Mouse (Mus musculus) cortical plate, adult 2 months (tissue): ENCODE results near the gene Gm8439. TPM values are rescaled to one million over a fixed set of nuclear protein-coding genes. Genes with fewer than 3 reads are reported as not detected.
"Not testable (repeated sequence)": the region's sequence is repeated elsewhere in the genome, so short reads cannot be mapped to it uniquely, and the experiment has no call there.

Source experiments
- H3K27ac ChIP-seq: fragments of 200-500 bp; 2 replicates; pipeline ENCODE4 v1.5.1; 2012; ENCODE audit warnings: low read length, control low read depth, inconsistent platforms; ENCODE audit not compliant: insufficient read depth
- H3K4me1 ChIP-seq: fragments of 200-500 bp; 2 replicates; pipeline ENCODE4 v1.6.1; 2011; ENCODE audit warnings: low read length; ENCODE audit not compliant: control insufficient read depth, insufficient read depth
- H3K4me3 ChIP-seq: fragments of 200-500 bp; 2 replicates; pipeline ENCODE4 v1.5.1; 2011; ENCODE audit warnings: mild to moderate bottlenecking, low read length, control low read depth; ENCODE audit not compliant: insufficient read depth
- CTCF ChIP-seq: fragments of 200-500 bp; IDR thresholded peaks from 2 replicates; pipeline ENCODE4 v1.5.1; 2011; ENCODE audit warnings: mild to moderate bottlenecking, control low read depth, low read length; ENCODE audit not compliant: insufficient read depth; ENCODE audit errors: extremely low read depth
- POLR2A ChIP-seq: fragments of 200-500 bp; IDR thresholded peaks from 2 replicates; pipeline ENCODE4 v1.6.1; 2011; ENCODE audit warnings: mild to moderate bottlenecking, low read length, control low read depth; ENCODE audit not compliant: insufficient read depth; ENCODE audit errors: extremely low read depth
- polyA plus RNA-seq: library from polyadenylated mRNA; depleted of rRNA; stranded (reverse); fragments of >200 nt; gene quantifications from 2 replicates; pipeline ENCODE4 v1.2.3, GENCODE M21; 2012

The Gm8439 gene
- polyA plus RNA-seq, 1 experiment = not detected

DNA sequence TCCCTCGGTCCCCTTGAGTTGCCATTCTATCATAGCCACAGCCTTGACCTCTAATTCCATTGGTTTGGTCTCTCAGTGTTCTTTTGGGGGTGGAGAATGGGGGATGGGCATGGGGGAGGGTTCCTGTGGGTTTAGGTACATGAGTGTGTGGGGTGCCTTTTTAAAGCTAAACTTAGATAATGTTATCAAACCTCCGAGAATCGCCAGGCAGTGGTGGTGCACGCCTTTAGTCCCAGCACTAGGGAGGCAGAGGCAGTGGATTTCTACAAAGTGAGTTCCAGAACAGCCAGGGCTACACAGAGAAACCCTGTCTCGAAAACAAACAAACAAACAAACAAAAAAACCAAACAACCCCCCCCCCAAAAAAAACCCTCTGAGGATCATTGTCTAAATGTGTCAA, 7.7 kb upstream of the Gm8439 start:
- H3K4me3 ChIP-seq = no peak overlapping the region
- no peaks in the 10 kb centered on the region for H3K4me1 ChIP-seq
- H3K27ac ChIP-seq = no peak overlapping the region
- TF ChIP-seq POLR2A (no peak), CTCF (no peak)

DNA sequence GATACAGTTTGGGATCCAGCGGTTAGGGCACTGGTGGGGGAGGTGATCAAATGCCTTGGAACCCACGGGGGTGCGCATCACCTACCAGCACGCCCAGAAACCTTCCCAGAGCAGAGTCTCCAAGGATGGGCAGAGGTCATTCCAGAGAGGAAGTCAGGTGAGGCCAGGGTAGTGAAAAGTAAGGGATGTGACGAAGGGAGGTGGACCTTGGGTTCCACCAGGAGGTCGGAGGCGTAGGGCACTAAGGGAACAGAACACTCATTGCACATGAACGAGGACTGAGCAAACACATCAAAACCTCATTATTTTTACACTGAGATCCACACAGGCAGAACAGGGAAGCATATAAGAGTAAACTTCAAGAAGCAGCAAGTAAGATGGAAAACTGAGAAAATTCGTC, 6.8 kb upstream of the Gm8439 start:
- Histone ChIP-seq H3K27ac (no peak overlapping the region), H3K4me1 (no peaks in the 10 kb centered on the region), H3K4me3 (no peak overlapping the region)
- no peak for TF ChIP-seq CTCF
- TF ChIP-seq POLR2A = no peak

DNA sequence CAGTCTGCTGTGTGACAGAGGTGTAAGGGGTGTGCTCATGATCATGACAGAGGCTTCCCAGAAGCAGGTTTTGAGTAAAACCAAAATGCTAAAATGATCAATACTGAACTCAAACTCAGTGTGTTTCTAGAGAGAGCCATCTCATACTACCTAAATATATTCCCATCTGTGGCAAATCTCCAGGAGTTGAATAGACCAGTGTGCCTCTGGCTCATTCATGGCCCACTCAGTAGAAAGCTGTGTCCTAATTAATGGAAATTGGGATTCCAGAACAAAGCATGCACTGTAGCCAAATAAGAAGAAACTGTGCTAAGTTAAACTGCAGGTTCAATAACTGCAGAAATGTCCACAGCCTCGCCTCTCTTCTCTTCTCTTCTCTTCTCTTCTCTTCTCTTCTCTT, 1.6 kb upstream of the Gm8439 start:
- TF ChIP-seq POLR2A = no peak
- H3K4me3 ChIP-seq = no peak overlapping the region
- H3K27ac ChIP-seq = no peak overlapping the region
- H3K4me1 ChIP-seq = no peaks in the 10 kb centered on the region; the same call in 1 of the 2 replicates

DNA sequence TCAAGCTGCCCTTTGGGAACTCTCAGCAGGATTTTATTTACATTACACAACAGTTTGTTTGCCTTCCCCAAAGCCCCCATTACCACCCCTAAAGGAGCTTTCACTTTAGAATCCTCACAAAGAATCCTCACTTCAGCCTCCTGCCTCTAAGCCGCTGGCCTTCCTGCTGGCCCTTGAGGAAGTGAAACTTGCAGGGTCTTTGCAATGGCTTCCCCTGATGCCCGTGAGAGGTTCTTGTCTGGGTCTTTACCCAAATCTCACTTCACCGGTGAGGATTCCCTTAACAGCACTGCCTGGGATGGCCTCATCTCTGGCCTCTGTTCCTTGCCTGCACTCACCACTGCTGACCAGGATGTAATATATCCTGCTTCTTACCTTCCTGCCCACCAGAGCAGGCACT, 525 bp downstream of the Gm8439 start:
- Histone ChIP-seq H3K4me3 (no peak overlapping the region), H3K27ac (no peak overlapping the region), H3K4me1 (no peaks in the 10 kb centered on the region; the same call in 1 of the 2 replicates)
- TF ChIP-seq POLR2A = no peak
- no peak for TF ChIP-seq CTCF

DNA sequence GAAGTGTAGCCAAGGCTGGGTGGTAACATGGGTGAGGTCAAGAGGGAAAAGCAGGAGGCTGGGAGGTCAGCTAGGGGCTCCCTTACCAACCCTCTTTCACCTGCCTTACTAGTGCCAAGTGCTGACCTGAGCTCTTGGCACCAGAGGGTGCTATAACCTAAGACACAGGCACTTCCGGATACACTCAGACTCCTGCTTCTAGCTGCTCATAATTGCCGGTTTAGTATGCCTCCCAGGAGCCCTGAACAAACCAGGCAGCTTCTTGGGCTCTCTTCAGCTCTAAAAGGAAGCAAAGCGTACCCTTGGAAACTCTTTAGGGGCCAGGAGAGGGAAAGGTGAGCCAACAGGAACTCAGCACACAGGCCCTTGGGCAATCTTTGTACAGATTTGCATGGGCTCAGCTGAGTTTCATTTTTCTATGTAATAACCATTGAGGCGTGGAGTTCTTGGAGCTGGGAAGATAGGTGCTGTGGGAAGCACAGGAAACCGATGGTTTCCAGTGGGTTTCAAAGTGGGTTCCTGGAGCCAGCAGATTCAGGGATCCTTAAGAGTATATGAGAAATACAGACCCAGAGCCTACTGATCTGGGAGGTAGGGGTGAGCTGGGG, 1.4 kb downstream of the Gm8439 start:
- no peak for TF ChIP-seq POLR2A
- TF ChIP-seq CTCF = peak; percentile 99
- Histone ChIP-seq H3K27ac (no peak overlapping the region), H3K4me1 (no peaks in the 10 kb centered on the region; the same call in 1 of the 2 replicates), H3K4me3 (no peak overlapping the region)

DNA sequence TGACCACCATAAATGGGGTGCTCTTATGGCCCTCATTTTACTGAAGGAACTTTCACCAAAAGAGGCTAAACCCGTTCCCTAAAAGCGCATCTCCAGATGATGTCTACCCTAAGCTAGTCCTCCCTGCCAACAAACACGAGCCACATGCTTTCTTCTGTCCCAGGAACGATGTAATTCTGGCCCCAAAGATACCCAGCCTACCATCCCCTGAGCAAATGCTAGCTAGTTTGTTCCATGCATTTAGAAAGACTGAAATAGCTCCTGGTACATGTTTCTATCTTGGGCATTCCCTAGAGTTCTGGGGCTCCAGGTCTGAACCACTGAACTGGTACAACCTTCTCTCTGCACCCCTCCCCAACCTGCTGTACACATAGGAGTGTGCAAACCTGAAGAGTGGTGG, 2.4 kb downstream of the Gm8439 start:
- H3K4me3 ChIP-seq = no peak overlapping the region
- H3K4me1 ChIP-seq = no peaks in the 10 kb centered on the region; the same call in 1 of the 2 replicates
- TF ChIP-seq POLR2A = no peak
- TF ChIP-seq CTCF = no peak
- no peak overlapping the region for H3K27ac ChIP-seq

DNA sequence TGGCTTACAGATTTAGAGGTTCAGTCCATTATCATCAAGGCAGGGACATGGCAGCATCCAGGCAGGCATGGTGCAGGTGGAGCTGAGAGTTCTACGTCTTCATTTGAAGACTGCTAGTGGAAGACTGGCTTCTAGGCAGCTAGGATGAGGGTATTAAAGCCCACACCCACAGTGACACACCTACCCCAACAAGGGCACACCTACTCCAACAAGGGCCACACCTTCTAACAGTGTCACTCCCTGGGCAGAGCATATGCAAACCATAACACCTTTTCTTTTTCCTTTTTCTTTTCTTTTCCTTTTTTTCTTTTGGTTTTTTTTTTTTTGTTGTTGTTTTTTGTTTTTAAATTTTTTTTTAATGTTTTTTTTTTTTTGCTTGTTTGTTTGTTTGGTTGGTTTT, 7.7 kb downstream of the Gm8439 start:
- H3K4me3 ChIP-seq, H3K27ac ChIP-seq, H3K4me1 ChIP-seq: not testable (repeated sequence)

DNA sequence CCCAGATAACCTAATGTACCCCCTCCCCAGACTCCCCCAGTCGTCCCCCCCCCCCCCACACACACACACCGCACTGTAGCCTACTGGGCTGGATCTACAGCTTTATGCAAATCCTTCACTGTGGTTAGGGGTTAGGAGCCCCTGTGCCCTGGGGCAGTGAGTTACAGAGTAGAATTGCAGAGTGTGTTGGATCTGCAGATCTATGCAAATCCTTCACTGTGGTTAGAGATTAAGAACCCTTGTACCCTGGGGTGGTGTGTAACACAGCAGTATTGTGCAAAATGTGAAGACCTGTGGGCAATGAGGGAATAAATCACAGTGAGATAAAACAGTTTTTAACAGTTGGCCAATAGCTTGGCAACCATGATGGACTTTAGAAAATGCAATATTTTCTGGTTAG, 10.4 kb downstream of the Gm8439 start:
- no peak for TF ChIP-seq POLR2A
- no peak for TF ChIP-seq CTCF
- Histone ChIP-seq H3K27ac (no peak overlapping the region), H3K4me1 (no peaks in the 10 kb centered on the region), H3K4me3 (no peak overlapping the region)

DNA sequence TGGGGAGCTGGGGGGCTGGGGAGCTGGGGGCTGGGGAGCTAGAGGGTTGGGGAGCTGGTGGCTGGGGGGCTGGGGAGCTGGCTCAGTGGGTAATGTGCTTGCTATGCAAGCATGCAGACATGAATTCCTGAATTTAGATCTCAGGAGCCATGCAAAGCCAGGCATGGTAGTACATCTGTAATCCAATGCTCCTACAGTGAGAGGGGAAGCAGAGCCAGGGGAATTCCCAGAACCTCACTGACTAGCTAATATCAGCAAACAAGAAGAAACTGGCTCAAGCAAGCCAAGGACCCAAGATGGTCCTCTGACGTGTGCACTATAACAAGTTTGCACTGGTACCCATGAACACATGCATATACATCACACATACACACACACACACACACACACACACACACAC, 13.2 kb downstream of the Gm8439 start:
- H3K4me3 ChIP-seq = no peak overlapping the region
- H3K27ac ChIP-seq = no peak overlapping the region
- TF ChIP-seq CTCF = no peak
- no peak for TF ChIP-seq POLR2A
- no peaks in the 10 kb centered on the region; the same call in 1 of the 2 replicates for H3K4me1 ChIP-seq

DNA sequence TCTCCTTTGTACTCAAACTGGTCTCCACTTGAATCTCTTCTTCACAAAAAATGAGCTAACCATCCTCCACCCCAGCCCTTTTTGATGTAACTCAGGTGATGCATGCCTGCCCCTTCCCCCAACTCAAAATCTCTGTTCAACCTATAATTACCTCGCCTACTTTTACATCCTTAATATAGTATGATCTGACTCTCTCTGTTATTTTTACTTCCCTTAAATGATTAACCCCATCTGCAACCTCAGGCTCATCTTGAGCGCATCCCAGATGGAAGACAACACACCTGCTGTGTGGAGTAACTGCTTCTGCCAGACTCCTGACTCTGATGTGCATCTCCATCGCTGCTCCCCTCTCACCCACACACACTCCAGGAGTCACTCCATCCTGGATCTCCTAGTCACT, 14.1 kb downstream of the Gm8439 start:
- no peak for TF ChIP-seq POLR2A

DNA sequence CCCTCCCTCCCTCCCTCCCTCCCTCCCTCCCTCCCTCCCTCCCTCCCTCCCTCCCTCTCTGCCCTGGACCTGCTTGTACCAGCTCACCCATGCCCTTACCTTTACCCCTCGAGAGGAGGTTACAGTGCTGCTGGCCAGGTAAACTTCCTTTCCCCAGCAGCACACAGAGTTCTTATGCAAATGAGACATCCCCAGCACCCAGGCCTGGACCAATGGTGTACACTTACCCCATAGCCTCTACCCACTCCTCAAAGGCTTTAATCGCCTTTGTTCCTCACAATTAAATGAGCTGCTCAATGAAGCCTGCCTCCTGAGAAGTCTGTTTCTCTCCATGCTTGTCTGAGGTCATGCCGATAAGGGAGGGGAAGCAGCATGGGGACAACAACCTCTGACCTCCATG, 18.4 kb downstream of the Gm8439 start:
- Histone ChIP-seq H3K4me3 (no peak overlapping the region), H3K4me1 (no peaks in the 10 kb centered on the region; the same call in 1 of the 2 replicates), H3K27ac (no peak overlapping the region)
- no peak for TF ChIP-seq CTCF
- TF ChIP-seq POLR2A = no peak

More for the DNA sequence above, 14.1 kb downstream of the Gm8439 start:
- Histone ChIP-seq H3K4me1 (no peaks in the 10 kb centered on the region; the same call in 1 of the 2 replicates), H3K27ac (no peak overlapping the region), H3K4me3 (no peak overlapping the region)
